Mouse (Mus musculus): Measurements from ENCODE around the gene 2210011C24Rik.
A peak's percentile ranks its signal among the peaks of the same experiment; 100 is the strongest.
"Not testable (repeated sequence)": the region's sequence is repeated elsewhere in the genome, so short reads cannot be mapped to it uniquely, and the experiment has no call there.

The 2210011C24Rik gene

DNA sequence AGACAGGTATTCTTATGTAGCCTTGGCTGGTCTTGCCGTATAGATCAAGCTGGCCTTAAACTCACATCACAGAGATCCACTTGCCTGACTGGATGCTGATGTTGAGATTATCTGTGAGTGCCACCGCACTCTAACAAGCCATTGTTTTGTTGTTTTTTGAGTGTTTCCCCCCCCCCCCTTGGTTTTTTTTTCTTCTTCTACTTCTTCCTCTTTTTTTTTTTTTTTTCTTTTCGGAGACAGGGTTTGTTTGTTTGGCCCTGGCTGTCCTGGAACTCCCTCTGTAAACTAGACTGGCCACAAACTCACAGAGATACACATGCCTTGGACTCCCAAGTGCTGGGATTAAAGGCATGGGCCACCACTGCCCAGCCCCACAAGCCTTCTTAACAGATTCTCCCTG is 17.9 kb downstream of the 2210011C24Rik start:
- DNase-seq (ENCODE audit: low read depth, low spot score): no peak

GRCm38 (mm10) chr8:83992488-83992887 is 19.5 kb downstream of the 2210011C24Rik start:
- no peak for DNase-seq (ENCODE audit: low read depth, low spot score)

GRCm38 (mm10) chr8:83990170-83990569 is 21.8 kb downstream of the 2210011C24Rik start:
- DNase-seq (ENCODE audit: low read depth, low spot score): no peak

- peak; percentile 68 for DNase-seq (ENCODE audit: low read depth, low spot score)
Observed at GRCm38 (mm10) chr8:83989243-83989642, 22.7 kb downstream of the 2210011C24Rik start.

- DNase-seq (ENCODE audit: low read depth, low spot score): not testable (repeated sequence)
Observed at GRCm38 (mm10) chr8:83983222-83983621, 28.7 kb downstream of the 2210011C24Rik start.

GRCm38 (mm10) chr8:83982449-83982848 is 29.5 kb downstream of the 2210011C24Rik start:
- DNase-seq (ENCODE audit: low read depth, low spot score): no peak

GRCm38 (mm10) chr8:83981533-83981932 is 30.4 kb downstream of the 2210011C24Rik start:
- DNase-seq (ENCODE audit: low read depth, low spot score): no peak

DNA sequence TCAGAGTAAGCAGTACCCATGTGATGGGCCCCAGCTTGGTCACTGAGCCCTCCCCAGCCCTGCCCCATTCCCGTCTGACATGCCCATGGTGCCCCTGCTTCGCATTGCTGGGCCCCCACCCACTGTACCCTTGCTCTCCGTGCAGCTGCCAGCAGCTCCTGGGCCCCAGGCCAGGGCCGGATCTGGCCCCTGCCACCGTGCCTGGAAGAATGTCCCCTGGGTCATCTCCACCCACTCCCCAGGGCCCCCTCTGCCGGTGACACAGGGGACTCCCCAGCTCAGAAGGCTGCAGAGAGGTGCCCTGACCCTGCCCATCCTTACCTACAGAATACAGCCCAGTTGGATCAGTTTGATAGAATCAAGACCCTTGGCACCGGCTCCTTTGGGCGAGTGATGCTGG is 31.1 kb downstream of the 2210011C24Rik start:
- DNase-seq (ENCODE audit: low read depth, low spot score): no peak

DNA sequence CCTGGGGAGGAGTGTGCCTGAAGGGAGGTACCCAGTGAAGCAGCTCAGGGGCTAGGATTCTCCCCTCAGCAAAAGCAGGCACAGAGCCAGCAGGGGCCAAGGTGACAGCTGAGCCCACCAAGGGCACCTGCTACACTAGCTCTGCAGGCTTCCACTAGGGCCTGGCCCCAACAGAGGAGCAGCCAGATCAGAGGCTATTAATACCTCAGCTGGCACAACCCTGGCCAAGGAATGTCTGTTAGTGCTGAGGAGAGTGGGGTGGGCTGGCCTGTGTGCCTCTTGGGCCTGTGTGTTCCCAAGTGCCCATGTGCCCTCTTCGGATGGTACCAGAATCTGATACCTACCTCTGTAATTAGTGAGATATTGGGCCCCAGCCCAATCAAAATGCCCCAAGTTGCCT is 31.7 kb downstream of the 2210011C24Rik start:
- no peak for DNase-seq (ENCODE audit: low read depth, low spot score)

- DNase-seq (ENCODE audit: low read depth, low spot score): no peak
Observed at GRCm38 (mm10) chr8:83978200-83978599, 33.8 kb downstream of the 2210011C24Rik start.

- DNase-seq (ENCODE audit: low read depth, low spot score): no peak
Observed at GRCm38 (mm10) chr8:83977646-83978045, 34.3 kb downstream of the 2210011C24Rik start.

- peak; percentile 36 for DNase-seq (ENCODE audit: low read depth, low spot score)
Observed at GRCm38 (mm10) chr8:83976779-83977350, 35.1 kb downstream of the 2210011C24Rik start.

DNA sequence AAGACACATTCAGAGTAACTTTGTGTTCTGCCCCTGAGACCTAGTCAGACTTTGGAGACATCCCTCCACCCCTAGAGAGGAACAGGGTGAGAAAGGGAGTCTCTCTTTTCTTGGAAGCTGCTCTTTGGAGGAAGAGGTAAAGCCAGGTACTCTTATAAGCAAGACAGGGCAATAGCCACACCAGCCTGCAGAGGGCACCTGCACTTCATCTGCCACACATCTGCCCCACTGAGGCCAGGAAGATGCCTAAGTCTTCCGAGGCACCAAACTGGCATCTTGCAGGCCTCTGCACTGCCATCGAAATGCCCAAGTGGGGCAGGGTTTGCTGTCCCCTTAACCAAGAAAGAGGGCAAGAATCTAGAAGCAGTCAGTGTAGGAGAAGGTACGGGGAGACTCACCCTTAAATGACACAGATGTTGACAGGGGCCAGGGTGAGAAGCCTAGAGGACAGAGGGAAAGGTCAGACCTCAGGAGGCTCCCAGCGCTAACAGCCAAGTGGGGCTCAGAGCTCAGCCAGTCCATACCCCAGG is 35.8 kb downstream of the 2210011C24Rik start:
- DNase-seq (ENCODE audit: low read depth, low spot score): peak; percentile 45

GRCm38 (mm10) chr8:83974521-83974920 is 37.5 kb downstream of the 2210011C24Rik start:
- no peak for DNase-seq (ENCODE audit: low read depth, low spot score)

- peak; percentile 37 for DNase-seq (ENCODE audit: low read depth, low spot score)
Observed at GRCm38 (mm10) chr8:83973161-83974031, 38.6 kb downstream of the 2210011C24Rik start.

DNA sequence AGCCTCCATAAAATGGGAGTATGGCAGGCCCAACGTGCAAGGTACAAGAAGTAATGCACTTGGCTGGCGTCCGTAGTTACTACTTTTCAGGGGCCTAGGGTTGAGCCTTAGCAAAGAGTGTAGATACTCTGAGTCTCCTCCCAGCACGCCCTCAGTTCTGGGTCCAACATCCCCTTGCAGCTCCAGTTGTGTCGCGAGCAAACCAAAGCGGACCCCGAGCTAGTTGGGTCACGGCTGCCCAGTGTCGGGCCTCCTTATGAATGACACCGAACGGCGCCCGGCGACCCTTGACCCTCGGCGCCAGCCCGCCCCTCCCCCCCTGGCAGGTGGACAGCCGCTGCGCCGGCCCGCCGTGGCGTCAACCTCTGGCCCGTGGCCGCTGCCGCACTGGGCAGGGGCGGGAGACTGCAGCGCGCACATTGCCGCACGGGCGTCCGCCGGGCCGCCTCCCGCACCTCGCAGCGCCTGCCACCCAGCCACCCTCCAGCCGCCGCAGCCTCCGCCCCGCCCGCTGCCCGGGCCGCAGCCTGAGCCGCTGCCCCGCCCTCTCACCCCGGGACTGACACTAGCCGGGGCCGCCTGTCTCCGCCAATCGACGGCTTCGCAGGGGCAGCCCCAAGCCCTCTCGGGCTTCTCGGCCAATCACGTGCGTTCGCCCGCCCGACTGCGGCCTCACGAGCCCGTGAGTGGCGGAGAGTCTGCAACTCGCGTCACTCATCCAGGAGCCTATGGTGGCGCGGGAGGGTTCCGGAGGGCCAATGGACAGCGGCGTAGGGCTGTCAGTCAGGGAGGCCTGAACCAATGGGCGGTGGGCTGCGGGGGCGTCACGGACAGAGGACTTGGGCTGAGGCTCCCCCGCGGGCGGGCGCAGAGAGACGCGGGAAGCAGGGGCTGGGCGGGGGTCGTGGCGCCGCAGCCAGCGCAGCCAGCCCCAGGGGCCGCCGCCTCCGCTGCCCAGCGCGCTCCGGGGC is 39.5 kb downstream of the 2210011C24Rik start, which contains the start of gene Prkaca:
Gene Prkaca, plus strand, starts transcription at position 844 of the 971 bp plus-strand sequence.
- peak; percentile 98 for DNase-seq (ENCODE audit: low read depth, low spot score)

DNA sequence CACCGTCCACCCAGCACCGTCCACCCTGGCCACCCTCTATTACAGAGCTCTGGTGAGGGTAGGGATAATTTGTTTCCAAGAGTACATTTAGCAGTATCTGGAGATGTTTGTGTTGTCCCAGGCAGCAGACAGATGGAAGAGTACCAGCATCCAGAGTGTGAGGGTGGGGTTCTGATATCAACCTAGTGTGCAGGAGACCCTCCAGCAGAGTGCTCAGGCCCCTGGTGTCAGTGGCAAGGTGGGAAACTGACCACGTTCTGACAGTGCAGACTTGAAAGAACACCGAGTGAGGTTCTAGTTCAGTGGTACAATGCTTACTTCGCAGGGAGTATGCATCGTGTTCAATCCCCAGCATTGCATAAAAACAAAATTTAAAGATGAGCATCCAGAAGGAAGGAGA is 40.3 kb downstream of the 2210011C24Rik start:
- DNase-seq (ENCODE audit: low read depth, low spot score): no peak

- no peak for DNase-seq (ENCODE audit: low read depth, low spot score)
Observed at GRCm38 (mm10) chr8:83971121-83971520, 40.9 kb downstream of the 2210011C24Rik start.

GRCm38 (mm10) chr8:83967701-83968100 is 44.3 kb downstream of the 2210011C24Rik start:
- DNase-seq (ENCODE audit: low read depth, low spot score): no peak

GRCm38 (mm10) chr8:83964015-83964765 is 47.8 kb downstream of the 2210011C24Rik start:
- no peak for DNase-seq (ENCODE audit: low read depth, low spot score)
